Mouse (Mus musculus): ENCODE data around the gene Ica1.

DNA sequence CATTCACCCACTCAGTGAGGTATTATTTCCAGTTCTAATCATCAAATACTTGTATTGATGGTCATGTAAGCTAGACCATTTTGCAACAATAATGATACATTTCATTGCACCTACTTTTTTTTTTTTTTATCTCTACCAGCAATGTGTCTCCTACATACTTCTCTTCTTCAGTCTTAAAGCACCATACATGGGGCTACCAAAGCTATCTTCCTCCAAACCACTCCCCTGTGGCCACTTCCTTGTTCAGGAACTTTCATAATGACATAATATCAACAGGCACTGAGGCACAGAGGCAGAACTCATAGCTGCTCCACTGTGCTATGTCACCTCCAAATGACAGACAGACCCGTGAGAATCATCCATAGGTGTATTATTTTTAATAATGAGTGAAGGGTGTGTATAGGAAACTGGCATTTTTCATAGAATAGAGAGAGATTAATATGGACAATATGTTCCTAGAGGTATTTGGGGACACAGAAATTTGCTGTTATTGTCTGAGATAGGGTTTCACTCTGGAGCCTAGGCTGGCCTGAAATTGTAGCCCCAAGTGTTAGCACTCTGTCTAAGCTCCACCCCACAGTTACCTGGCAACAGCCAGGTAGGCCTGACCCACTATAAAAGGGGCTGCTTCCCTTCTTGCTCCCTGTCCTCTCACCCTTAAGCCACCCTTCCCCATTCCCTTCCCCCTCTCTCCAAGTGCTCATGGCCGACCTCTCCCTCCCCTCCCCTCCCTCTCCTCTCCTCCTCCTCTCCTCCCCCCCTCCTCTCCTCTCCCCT is 86.9 kb downstream of the Ica1 start:
- TF ChIP-seq GATA1 (IDR thresholded peaks at IDR 0.05; ENCODE audit: borderline replicate concordance, low read length), result no peak
- no peak for TF ChIP-seq FLI1 (IDR thresholded peaks at IDR 0.05; ENCODE audit: low read length)
